16 mouse cellular contexts compared by ENCODE assay signal in the genomic region with DNA sequence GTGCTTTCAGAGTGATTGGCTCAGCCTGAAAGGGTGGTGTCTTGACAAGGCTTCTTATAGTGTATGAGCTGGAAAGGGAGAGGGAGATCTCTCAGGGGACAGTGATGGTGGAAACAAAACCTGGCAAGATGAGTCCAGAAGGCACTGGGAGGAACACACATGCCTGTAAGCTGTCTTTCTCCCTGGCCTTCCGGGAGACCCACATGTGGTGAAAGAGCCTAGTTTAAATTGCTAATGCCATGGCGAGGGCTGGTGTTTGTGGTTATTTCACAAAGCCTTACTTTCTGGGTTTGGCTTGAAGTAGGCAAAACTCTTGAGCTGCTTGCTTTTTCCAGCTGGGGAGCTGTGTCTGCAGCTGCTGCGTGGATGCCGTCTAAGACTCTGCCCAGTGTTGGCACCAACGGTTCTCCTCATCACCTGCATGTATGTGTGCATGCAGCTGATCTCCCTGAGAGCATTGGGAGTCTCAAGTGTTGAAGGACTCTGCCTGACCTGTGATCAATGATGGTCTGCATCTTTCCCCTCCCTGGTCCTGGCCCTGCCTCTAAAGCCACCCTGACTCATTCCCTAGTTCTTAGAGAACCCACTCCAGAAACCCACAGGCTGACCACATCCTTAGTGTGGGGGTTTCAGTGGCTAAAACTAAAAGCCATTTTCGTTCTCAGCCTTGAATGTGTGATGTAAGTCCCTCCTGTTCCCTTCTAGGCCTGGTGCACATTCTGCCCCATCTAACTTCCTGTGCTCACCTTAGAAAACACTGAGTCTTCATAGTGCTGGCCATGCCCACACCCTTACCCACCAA.
A peak's percentile ranks its signal among the peaks of the same experiment; 100 is the strongest.
DNase-seq lines count a peak whose midpoint lies in the region; ATAC-seq and TF ChIP-seq lines count a peak whose summit lies in the region.
"Had no signal": no experiment of that assay in that cellular context is flagged by ENCODE, and none has a peak within 500 bp of the region (broad histone marks: within the 10 kb centered on the region; RNA-seq: fewer than 3 reads in every experiment).

No protein-coding gene starts in this region.

- H3ac ChIP-seq in myocyte (ENCODE audit: control insufficient read depth, insufficient read length), result no peak overlapping the region

- H3K27me3 ChIP-seq in myocyte (ENCODE audit: control insufficient read depth, insufficient read depth, insufficient read length), result no peaks in the 10 kb centered on the region

- DNase-seq in right cerebral cortex, postnatal 10 days (ENCODE audit: low spot score in 2 of 2), result peak; percentile 28 to 46
- no peak for DNase-seq in right cerebral cortex, postnatal 4 days
- peak; percentile 51 for DNase-seq in thymus, postnatal 4 days
- DNase-seq in heart, adult 9 months (ENCODE audit: low spot score in 2 of 2), result no peak
- DNase-seq in adrenal gland, adult 8-10 months, result no peak
- DNase-seq in heart, postnatal 36 days, result no peak
- DNase-seq: adrenal gland, postnatal 36 days; embryo, embryonic 11 days; heart, adult 2 months; heart, postnatal 14 days; kidney, postnatal 10 days; lung, postnatal 36 days; midbrain, embryonic 14.5 days; right cerebral cortex, adult 18-20 months had no signal

- intact Hi-C loops in heart, postnatal 36 days (cut with DNase I), result no loop called here

- no peak for TF ChIP-seq POLR2A in myocyte (IDR thresholded peaks at IDR 0.05; ENCODE audit: insufficient read length, low read depth)

- H3K36me3 ChIP-seq in myocyte (ENCODE audit: control insufficient read depth, insufficient read depth), result no peaks in the 10 kb centered on the region

- no peak overlapping the region for H3K4me3 ChIP-seq in myocyte
- H3K4me3 ChIP-seq: heart, adult 2 months had no signal

- peak; percentile 66 for ATAC-seq in common myeloid progenitor, adult 5-6 weeks (replicated peaks; ENCODE audit: low read depth, poor library complexity, severe bottlenecking)

- peak overlapping the region; percentile 34 for H3K4me2 ChIP-seq in myocyte (ENCODE audit: low read depth)

- H3K79me2 ChIP-seq in myocyte (ENCODE audit: control insufficient read depth, insufficient read depth), result no peaks in the 10 kb centered on the region

TF ChIP-seq in myocyte, 11 proteins besides CTCF, POLR2A, EP300 and RAD21:
- TF ChIP-seq CEBPB (IDR thresholded peaks at IDR 0.05; ENCODE audit: insufficient read depth, poor library complexity, severe bottlenecking) (no peak), REST (IDR thresholded peaks at IDR 0.05; ENCODE audit: insufficient read depth, insufficient read length) (no peak), MAX (IDR thresholded peaks at IDR 0.05; ENCODE audit: low read depth) (no peak), SRF (IDR thresholded peaks at IDR 0.05; ENCODE audit: control insufficient read depth, insufficient read length, low read depth) (no peak), MYOD1 (IDR thresholded peaks at IDR 0.05; ENCODE audit: control insufficient read depth in 1 of 3, insufficient read length in 2 of 3, low read depth in 2 of 3) (peak in 1 of 3 experiments; percentile 25), TCF3 (IDR thresholded peaks at IDR 0.05; ENCODE audit: insufficient read length, low read depth) (no peak), USF1 (IDR thresholded peaks at IDR 0.05; ENCODE audit: low read depth) (no peak), MYOG (IDR thresholded peaks at IDR 0.05; ENCODE audit: control insufficient read depth in 1 of 3, insufficient read depth in 1 of 3, insufficient read length in 2 of 3, low read depth in 2 of 3) (peak in 1 of 3 experiments; percentile 24), POLR2AphosphoS2 (IDR thresholded peaks at IDR 0.05; ENCODE audit: insufficient read length, low read depth) (no peak), E2F4 (IDR thresholded peaks at IDR 0.05; ENCODE audit: insufficient read depth) (no peak), TCF12 (IDR thresholded peaks at IDR 0.05; ENCODE audit: insufficient read depth, poor library complexity, severe bottlenecking) (no peak)

Comparison
In these comparisons a context has a peak if more than half of its experiments do, and no peak if none do; other contexts are left out.
1. DNase-seq: peak in right cerebral cortex, postnatal 10 days (2 of 2) and thymus, postnatal 4 days (single experiment); none in right cerebral cortex, postnatal 4 days (single experiment), heart, adult 9 months (0 of 2), adrenal gland, adult 8-10 months (single experiment) and heart, postnatal 36 days (0 of 2).